Mouse (Mus musculus): ENCODE results near the gene Dixdc1.

Gene Dixdc1

GRCm38 (mm10) chr9:50700921-50701691 is 38.2 kb downstream of the Dixdc1 start:
- no peak for DNase-seq (ENCODE audit: low read depth in 1 of 2, low spot score in 2 of 2)

GRCm38 (mm10) chr9:50698418-50699409 is 40.6 kb downstream of the Dixdc1 start:
- DNase-seq (ENCODE audit: low read depth in 1 of 2, low spot score in 2 of 2): no peak

DNA sequence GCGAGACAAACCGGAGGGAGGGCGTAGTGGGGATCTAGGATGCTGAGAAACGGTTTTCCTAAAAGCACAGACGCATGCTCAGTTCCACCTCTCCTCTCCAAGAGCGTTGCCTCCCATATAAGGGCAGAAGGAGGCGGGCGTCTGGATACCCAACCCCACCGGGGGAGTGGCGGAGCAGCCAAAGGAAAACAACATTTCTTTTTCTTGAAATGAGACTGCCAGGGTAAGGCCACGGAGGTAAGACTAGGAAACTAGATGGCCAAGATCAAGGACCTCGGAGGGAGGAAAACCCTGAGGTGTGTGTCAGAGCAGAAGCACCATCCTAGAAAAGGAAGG is 41.6 kb downstream of the Dixdc1 start:
- no peak for DNase-seq (ENCODE audit: low read depth in 1 of 2, low spot score in 2 of 2)

- DNase-seq (ENCODE audit: low read depth in 1 of 2, low spot score in 2 of 2): no peak
These were observed 42.2 kb downstream of the Dixdc1 start for GRCm38 (mm10) chr9:50696851-50697705.

DNA sequence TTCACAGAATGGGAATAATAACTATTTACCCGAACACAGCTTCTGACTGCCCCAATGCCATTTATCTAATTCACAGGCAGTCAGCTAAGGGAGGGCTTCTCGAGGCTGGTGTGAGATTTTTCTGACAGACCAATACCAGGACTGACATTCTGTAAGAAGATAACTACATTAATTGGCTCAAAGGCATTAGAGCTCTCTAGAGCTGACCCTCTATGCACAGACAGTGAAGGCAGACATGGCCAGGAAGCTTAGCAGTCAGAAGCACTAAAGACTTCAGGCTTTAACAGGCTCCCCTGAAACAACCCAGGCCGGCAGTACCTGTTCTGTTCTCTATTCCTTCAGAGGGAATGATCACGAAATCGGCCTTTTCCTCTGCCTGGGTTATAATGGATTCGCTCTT is 44.2 kb downstream of the Dixdc1 start:
- no peak for DNase-seq (ENCODE audit: low read depth in 1 of 2, low spot score in 2 of 2)

DNA sequence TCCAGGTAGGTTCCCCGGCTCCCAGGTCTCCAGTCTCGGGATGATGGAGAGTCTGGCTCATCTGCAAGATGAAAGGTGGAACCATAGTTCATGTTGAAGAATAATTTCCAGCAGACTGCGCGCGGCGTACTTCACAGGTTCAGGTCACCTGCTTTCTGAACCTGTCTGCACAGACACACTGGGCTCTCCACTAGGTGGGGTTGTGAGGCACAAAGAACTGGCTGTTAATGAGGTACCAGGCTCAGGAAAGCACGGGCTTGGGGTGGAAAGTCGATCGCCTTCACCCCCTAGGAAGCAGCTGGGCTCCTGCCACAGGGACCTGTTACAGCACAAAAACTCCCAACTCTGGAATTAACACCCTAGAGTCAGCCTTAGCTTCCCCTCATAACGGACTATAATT is 45.7 kb downstream of the Dixdc1 start:
- DNase-seq (ENCODE audit: low read depth in 1 of 2, low spot score in 2 of 2): no peak

DNA sequence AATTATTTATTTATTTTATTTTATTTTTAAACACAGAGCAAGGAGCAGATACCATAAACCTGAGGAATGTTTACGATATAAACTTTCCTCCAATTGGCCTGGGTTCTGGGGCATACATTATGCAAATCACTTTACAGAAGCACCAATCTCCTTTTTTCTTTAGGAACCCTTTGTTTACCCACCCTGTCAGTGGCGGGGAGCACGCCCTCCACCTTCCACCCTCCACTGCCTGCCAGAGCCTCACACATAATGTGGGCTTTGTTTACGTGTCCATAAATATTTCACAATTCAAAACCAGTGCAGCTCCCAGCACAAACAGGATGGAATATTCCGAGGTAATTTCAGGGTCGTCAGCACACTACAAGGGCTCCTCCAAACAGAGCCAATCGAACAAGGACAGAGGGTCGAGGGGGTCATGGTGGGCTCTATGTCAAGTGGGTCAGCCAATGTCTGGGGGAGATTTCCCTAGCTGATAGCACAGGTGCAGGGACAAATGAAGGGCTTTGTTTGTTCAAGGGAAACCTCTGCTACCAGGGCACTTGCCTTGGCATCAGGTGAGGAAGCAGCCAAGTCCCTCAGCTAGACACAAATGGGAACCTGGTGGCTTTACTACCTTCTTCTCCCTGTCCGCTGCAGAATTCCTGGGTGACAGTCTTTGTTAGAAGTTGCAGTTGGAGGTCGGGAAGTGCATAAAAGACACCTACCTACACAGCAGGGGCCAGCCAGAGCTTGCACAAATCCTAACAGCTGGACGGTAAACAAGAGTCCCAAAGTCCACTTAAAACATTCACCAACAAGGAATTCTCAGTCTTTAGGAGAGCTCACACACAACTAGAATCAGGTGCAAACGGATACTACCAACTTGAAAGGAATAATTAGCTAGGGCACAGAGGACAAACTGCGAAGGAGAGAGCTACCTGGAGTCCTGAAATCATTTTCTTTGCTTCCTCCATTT is 46.4 kb downstream of the Dixdc1 start:
- no peak for DNase-seq (ENCODE audit: low read depth in 1 of 2, low spot score in 2 of 2)

- no peak for DNase-seq (ENCODE audit: low read depth in 1 of 2, low spot score in 2 of 2)
These were observed 52.3 kb downstream of the Dixdc1 start for GRCm38 (mm10) chr9:50686866-50687652.

DNA sequence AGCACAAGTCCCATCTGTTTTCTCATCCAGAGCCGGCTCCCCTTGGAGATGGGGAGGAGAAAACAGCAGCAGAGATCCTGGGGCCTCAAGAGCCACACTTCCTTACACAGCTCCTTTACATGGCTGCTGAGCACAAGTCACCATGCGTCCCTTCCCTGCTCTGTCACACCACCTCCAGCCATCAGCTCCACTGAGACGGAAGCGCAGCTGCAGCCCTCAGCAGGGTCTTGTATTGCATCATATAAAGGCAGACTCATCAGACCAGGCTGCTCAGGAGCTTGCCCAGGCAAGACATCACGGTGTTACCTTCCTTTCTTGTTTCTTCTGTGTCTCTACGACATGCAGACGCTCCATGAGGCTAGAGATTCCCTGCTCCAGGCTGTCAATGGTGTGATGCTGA is 57.6 kb downstream of the Dixdc1 start:
- DNase-seq (ENCODE audit: low read depth in 1 of 2, low spot score in 2 of 2): no peak

GRCm38 (mm10) chr9:50679406-50679805 is 59.9 kb downstream of the Dixdc1 start:
- DNase-seq (ENCODE audit: low read depth in 1 of 2, low spot score in 2 of 2): no peak

- DNase-seq (ENCODE audit: low read depth in 1 of 2, low spot score in 2 of 2): no peak
These were observed 64.5 kb downstream of the Dixdc1 start for GRCm38 (mm10) chr9:50674771-50675170.

- peak; percentile 25 to 28 for DNase-seq (ENCODE audit: low read depth in 1 of 2, low spot score in 2 of 2)
These were observed 68.6 kb downstream of the Dixdc1 start for GRCm38 (mm10) chr9:50670690-50671089.

DNA sequence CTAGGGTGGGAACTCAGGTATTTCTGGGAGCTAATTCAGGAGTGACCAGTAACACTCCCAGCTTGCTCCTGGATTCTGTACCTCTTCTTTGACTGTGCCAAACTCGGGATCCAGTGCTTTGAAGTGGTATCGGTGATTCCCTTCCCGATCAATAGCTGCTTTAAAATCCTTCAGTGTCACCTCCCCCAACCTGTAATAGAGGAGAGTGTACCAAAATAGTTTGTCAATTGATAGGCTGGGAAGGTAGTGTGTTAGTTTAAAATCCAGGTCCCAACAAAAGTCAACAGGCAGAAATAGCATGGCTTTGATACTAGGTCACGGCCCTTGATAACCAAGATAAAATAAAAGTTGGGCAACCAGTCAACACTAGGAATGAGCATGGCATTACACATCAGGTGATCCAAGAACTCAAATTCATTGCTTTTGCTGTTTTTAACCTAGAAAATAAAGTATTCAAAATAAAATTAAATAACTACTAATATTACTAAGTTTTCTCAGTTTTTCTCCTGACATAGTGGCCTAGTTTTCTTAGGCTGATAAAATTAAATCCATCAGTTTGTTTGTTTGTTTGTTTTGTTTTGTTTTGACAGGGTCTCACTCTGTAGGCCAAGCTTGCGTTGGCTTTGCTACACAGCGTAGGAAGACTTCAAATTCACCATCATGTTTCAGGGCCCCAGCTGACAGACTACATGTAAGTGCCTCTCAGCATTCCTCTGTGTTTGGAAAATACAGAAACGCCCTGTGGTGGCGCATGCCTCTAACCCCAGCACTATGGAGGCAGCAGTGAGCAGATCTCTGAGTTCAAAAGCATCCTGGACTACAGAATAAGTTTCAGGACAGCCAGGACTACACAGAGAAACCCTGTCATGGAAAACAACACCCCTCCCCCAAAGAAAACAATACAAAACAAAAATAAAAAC is 71.5 kb downstream of the Dixdc1 start:
- no peak for DNase-seq (ENCODE audit: low read depth in 1 of 2, low spot score in 2 of 2)

- no peak for DNase-seq (ENCODE audit: low read depth in 1 of 2, low spot score in 2 of 2)
These were observed 72.9 kb downstream of the Dixdc1 start for GRCm38 (mm10) chr9:50666442-50666841.

DNA sequence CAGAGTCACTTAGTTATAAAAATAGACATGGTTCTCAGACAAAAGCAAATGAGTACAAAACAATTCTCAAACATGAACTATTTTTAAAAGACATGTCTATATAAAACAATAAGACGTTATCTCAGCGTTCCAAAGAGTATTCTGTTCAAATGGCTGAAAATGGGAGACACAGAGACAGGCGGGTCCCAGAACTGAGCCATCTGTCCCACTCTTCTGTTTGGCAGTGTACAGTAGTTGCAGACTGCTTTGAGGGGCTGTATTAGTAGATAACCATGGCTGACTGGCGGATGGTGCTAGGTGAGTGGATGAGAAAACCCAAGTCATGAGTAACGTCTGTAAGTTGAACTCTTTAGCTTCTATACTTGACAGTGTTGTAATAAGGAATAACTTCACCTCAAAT is 74.5 kb downstream of the Dixdc1 start:
- DNase-seq (ENCODE audit: low read depth in 1 of 2, low spot score in 2 of 2): no peak

GRCm38 (mm10) chr9:50660431-50660830 is 78.9 kb downstream of the Dixdc1 start:
- no peak for DNase-seq (ENCODE audit: low read depth in 1 of 2, low spot score in 2 of 2)

DNA sequence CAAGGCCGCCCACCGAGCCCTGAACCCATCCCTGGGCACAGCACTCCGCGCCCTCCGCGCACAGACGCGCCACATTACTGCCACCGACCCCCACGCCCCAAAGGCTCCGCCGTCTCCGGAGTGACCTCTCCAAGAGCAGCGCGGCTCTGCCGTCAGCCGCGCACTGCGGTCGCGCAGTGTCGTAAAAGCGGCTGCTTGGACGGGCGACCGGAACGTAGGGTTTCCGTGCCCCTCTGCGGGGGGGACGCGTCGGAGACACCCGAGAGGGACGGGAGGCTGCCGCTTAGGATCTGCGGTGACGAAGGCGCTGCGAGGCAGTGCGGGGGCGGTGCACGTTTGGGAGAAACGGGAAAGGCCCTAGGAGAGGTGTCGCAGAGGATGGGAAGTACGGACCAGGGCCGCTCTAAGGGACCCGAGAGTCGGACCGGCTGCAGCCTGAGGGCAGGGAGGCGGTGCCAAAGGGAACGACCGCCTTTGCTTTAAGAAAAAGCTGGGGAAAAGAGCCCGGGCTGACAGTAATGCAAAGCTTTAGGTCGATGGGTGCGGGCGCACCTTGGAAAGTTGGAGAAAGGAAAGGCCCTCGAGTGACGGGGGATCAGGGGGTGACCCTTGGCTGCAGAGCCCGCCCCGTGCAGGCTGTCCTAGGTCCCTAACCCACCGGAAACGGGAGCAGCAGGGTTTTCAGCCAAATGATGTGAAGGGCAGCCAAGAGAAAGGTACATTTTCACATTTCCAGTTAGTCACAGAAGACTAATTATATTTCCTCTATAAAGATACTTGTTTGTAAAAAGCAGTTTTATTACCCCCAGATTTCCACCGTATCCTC is 79.7 kb downstream of the Dixdc1 start, which contains the start of gene Dlat:
Gene Dlat (minus strand): TSS at position 389 of the 826 bp plus-strand sequence.
- peak; percentile 55 to 65 for DNase-seq (ENCODE audit: low read depth in 1 of 2, low spot score in 2 of 2)
